Mouse (Mus musculus) ovary, postnatal 10 days (tissue): ENCODE data around the gene Pak6.

Experiments used
- DNase-seq: peaks from one replicate; pipeline ENCODE4 v3.0.0; 2022; ENCODE audit warnings: low spot score

The Pak6 gene

GRCm38 (mm10) chr2:118665616-118666015 is 2.5 kb downstream of the Pak6 start:
- no peak for DNase-seq

GRCm38 (mm10) chr2:118667181-118667580 is 4.1 kb downstream of the Pak6 start:
- no peak for DNase-seq

DNA sequence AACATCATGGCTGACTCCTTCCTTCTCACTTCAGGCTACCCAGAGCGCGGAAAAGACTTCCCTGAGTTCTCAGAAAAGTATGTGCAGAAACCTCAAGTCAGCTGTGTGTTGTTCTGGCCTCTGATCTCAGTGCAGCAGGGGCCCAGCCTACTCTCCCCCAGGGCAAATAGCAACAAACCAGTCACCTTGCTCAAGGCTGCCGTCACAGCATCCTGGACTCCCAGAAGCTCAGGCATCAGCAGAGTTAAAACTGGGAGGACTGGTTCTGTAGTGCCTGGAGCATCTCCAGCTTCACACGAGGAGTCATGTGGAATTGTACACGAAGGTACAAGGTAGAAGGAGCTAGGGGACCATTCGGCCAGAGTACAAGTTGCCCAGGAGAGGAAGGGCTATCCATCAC is 6.1 kb downstream of the Pak6 start:
- no peak for DNase-seq

GRCm38 (mm10) chr2:118669785-118670184 is 6.7 kb downstream of the Pak6 start:
- DNase-seq: no peak

DNA sequence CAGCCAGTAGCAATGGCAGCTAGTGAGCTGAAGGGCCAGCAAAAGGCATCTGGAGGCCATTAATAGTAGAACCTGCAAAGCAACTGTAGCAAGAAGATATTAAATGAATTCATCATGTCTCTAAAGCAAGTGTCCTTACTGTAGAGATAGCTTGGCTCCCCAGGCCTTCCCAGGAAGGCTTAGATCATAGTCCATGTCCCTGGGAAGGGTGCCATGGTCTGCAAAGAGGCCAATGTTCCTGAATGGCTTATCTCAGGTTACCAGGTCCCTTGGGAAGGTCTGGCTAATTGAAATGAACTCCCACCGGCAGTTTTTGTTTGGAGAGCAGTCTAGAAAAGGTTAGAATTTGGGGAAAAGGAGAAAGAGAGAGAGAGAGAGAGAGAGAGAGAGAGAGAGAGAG is 8.6 kb downstream of the Pak6 start:
- no peak for DNase-seq

GRCm38 (mm10) chr2:118673686-118674465 is 10.8 kb downstream of the Pak6 start:
- no peak for DNase-seq

GRCm38 (mm10) chr2:118674500-118674899 is 11.4 kb downstream of the Pak6 start:
- DNase-seq: no peak

DNA sequence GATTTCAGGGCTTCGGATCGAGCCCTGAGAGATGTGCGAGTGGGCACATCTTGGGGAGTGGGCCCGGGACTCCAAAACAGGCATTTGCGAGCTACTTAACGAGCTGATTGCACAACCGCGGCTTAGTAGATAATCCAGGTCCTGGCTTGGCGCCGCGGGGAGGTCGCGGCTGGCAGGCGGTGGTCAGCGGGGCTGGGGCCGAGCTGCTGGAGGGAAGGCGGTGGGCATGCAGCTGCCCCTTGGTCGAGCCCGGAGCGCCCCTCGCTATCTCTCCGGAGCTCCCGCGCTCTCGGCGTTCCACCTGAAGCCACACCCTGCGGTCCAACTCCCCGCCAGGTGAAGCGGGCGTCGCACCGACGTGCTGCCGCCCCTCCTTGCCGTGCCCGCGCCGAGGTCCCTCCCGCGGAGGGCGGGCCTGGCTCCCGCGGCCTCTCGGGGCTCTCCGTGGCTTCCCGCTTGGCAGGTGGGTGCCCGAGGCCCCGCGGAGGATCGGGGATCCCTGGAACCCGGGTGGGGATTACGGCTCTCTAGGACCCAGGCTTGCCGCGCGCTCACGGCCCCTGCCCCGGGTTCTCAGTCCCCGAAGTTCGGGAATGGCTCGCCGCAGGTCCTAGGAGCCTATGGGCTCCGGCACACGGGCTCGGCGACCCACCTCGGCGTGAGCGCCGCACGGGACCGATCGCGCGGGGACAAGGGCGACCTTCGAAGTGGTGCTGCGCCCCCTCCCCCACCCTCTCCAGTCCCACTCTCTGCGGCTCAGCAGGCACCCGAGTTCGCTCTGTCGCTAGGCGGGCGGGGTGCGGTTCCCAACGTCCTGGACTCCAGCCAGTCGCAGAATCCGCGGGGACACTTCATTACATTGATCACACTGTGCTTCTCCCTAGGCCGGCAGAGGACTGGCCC is 14.0 kb downstream of the Pak6 start:
- no peak for DNase-seq

DNA sequence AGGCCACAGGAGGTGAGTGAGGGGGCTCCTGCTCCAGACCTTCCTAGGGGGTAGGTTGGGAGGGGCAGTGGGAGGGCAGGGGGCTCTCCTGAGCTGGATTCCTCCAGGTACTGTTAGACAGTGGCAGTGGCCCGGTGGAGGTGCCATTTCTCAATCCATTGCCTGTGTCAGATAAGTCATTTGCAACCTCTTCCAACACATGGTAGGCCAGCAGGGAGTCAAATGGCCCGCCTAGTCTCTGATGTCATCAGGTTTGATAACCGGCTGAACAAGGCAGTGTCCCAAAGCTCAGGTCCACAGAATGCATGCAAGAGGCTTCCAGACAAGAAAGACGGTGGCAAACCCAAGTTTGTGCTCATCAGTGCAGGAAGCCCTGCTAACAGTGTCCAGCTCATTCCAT is 14.7 kb downstream of the Pak6 start:
- no peak for DNase-seq

- no peak for DNase-seq
Measured at GRCm38 (mm10) chr2:118679577-118679976, 16.5 kb downstream of the Pak6 start.

GRCm38 (mm10) chr2:118680926-118681325 is 17.8 kb downstream of the Pak6 start:
- DNase-seq: no peak

- no peak for DNase-seq
Measured at GRCm38 (mm10) chr2:118682544-118683260, 19.6 kb downstream of the Pak6 start.

GRCm38 (mm10) chr2:118685088-118685487 is 22.0 kb downstream of the Pak6 start:
- no peak for DNase-seq

GRCm38 (mm10) chr2:118686693-118687092 is 23.6 kb downstream of the Pak6 start:
- DNase-seq: no peak

DNA sequence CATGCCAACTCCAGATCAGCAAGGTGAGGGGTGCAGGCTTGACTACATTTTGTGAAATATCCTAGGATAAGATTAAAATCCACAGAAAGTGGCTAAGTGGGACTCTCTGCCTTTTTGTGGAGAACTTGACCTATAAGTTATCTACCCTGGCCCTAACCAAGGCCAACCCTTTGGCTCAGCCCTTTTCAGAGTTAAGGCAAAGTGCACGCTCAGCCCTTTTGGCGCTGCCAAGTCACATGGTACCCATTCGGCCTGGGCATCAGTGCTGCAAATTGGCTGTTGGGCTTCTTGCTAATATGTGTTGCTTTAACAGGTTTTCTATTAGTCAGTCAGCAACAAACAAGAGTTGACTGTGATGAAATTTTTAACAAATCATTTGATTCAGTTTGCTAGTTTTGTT is 24.7 kb downstream of the Pak6 start:
- no peak for DNase-seq

DNA sequence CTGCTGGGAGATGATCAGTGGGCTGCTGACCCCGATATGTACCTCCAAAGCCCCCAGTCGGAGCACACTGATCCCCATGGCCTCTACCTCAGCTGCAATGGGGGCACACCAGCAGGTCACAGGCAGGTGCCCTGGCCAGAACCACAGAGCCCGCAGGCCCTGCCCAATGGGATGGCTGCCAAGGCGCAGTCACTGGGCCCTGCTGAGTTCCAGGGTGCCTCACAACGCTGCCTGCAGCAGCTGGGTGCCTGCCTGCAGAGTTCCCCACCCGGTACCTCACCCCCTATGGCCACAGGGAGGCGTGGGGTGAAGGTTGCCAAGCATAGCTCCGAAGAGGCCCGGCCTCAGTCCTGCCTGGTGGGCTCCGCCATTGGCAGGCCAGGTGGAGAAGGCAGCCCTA is 26.8 kb downstream of the Pak6 start:
- DNase-seq: no peak

DNA sequence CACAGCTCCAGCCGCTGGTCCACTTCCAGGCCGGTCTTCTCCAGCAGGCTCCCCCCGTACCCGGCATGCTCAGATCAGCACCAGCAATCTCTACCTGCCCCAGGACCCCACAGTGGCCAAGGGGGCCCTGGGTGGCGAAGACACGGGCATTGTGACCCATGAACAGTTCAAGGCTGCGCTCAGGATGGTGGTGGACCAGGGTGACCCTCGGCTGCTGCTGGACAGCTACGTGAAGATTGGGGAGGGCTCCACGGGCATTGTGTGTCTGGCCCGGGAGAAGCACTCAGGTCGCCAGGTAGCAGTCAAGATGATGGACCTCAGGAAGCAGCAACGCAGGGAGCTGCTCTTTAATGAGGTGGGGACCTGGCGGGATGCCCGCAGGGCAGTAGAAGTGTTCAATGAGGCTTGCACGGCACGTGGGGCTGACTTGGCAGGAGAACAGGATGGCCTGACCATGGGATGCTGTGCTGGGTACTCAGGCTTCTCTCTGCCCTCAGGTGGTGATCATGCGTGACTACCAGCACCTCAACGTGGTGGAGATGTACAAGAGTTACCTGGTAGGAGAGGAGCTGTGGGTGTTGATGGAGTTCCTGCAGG is 30.4 kb downstream of the Pak6 start:
- DNase-seq: no peak

GRCm38 (mm10) chr2:118695677-118696232 is 32.7 kb downstream of the Pak6 start:
- DNase-seq: no peak

- no peak for DNase-seq
Measured at GRCm38 (mm10) chr2:118696451-118697308, 33.6 kb downstream of the Pak6 start.

GRCm38 (mm10) chr2:118697311-118697877 is 34.3 kb downstream of the Pak6 start:
- DNase-seq: no peak

GRCm38 (mm10) chr2:118697955-118698354 is 34.9 kb downstream of the Pak6 start:
- no peak for DNase-seq
